Mouse (Mus musculus) lung, adult 18-20 months (tissue): ENCODE data around the gene Banp.

ENCODE experiments used
- DNase-seq, 2 experiments: peaks; one replicate each; pipeline ENCODE4 v3.0.0; 2022; ENCODE audit warnings: mixed read lengths in 2 of 2

Banp gene

GRCm38 (mm10) chr8:121951656-121952009 is 2.1 kb downstream of the Banp start:
- DNase-seq: no peak

- no peak for DNase-seq
Measured at GRCm38 (mm10) chr8:121952122-121952521, 2.6 kb downstream of the Banp start.

- DNase-seq: no peak
Measured at GRCm38 (mm10) chr8:121952800-121953199, 3.2 kb downstream of the Banp start.

- no peak for DNase-seq
Measured at GRCm38 (mm10) chr8:121953821-121954545, 4.4 kb downstream of the Banp start.

- DNase-seq: no peak
Measured at GRCm38 (mm10) chr8:121954981-121955555, 5.5 kb downstream of the Banp start.

- no peak for DNase-seq
Measured at GRCm38 (mm10) chr8:121955825-121956500, 6.4 kb downstream of the Banp start.

- DNase-seq: no peak
Measured at GRCm38 (mm10) chr8:121958395-121958794, 8.8 kb downstream of the Banp start.

- DNase-seq: no peak
Measured at GRCm38 (mm10) chr8:121962892-121963291, 13.3 kb downstream of the Banp start.

GRCm38 (mm10) chr8:121964716-121965512 is 15.4 kb downstream of the Banp start:
- no peak for DNase-seq

GRCm38 (mm10) chr8:121966110-121966509 is 16.6 kb downstream of the Banp start:
- no peak for DNase-seq

GRCm38 (mm10) chr8:121966714-121967448 is 17.3 kb downstream of the Banp start:
- no peak for DNase-seq

- DNase-seq: peak in 1 of 2 experiments; percentile 27
Measured at GRCm38 (mm10) chr8:121967977-121968376, 18.4 kb downstream of the Banp start.

- no peak for DNase-seq
Measured at GRCm38 (mm10) chr8:121968542-121968941, 19.0 kb downstream of the Banp start.

- DNase-seq: no peak
Measured at GRCm38 (mm10) chr8:121970225-121970624, 20.7 kb downstream of the Banp start.

- no peak for DNase-seq
Measured at GRCm38 (mm10) chr8:121971488-121972058, 22.0 kb downstream of the Banp start.

GRCm38 (mm10) chr8:121973906-121974305 is 24.4 kb downstream of the Banp start:
- no peak for DNase-seq

GRCm38 (mm10) chr8:121977819-121978590 is 28.5 kb downstream of the Banp start:
- DNase-seq: no peak

GRCm38 (mm10) chr8:121978670-121979069 is 29.1 kb downstream of the Banp start:
- DNase-seq: no peak

- no peak for DNase-seq
Measured at GRCm38 (mm10) chr8:121980792-121981519, 31.4 kb downstream of the Banp start.

- no peak for DNase-seq
Measured at GRCm38 (mm10) chr8:121981520-121981895, 32.0 kb downstream of the Banp start.

GRCm38 (mm10) chr8:121985673-121986072 is 36.1 kb downstream of the Banp start:
- DNase-seq: peak in 1 of 2 experiments; percentile 69
